Mouse (Mus musculus): ENCODE measurements at regions not wholly inside any gene's neighbourhood (a gene's known extent, or its start where the extent isn't known, plus 50 kb on each side); places are given as distances from the start of the nearest gene placed in this dataset.
"Not testable (repeated sequence)": the region's sequence is repeated elsewhere in the genome, so short reads cannot be mapped to it uniquely, and the experiment has no call there.

DNA sequence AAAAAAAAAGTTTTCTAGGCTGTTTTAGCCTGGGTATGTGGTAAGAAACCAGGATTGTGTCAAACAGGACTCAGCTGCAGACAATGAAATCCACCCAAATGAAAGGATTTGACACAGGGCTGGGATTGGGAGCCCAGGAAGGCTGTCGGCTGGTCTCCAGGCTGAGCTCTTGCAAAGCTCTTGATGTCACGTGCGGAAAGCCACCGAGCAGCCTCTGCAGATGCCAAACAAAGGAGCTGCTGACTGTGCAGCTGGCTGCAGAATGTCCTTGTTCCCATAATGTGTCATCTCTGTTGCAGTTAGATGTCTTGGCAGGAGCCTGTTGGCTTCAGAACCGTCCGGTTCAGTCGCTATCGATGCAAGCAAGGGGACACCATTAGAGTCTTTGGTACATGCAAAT is 56.1 kb downstream of the Bbs10 start:
- no peak for DNase-seq

DNA sequence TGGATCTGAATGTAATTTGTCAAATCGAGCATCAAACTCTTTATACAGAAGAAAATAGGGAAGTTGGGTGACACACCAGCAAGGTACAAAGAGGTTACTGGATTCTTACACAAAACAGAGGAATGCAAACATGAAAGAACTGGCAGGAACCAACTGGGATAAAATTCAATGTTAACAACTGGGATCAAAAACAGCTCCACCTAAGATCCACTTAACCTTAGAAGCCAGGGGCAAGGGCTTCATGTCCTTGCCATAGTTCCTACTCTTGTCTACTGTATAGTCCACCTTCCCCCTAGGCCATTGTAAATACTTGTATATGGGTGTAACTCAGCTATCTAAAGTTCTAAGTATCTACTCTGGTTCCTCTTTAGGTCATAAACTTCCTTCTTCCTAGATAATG is 59.9 kb downstream of the Bbs10 start:
- DNase-seq: not testable (repeated sequence)

DNA sequence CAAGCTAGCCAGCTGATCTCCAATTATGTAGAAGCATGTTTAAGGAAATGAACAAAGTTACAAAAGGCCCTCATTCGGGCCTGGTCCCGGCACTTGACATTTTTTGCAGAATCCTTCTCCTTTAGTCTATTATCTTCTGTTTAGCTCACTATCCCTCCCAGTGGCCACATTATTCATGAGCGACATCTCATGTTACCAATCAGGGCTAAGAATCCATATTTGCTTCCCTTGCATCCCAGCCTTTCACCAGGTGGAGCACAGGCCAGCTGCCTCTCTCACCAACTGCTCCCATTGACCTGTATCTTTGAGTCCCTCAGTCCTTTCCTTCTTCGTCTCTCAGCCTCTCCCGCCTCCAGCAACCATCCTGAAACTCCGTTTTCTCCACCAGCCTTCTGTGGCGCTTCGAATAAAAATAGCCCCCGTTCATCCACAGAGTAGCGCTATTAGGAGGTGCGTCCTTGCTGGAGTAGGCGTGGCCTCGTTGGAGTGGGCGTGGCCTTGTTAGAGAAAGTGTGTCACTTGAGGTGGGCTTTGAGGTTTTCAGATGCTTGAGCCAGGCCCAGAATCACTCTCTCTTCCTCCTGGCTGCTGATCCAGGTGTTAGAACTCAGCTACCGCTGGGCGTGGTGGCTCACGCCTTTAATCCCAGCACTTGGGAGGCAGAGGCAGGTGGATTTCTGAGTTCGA is 63.4 kb downstream of the Bbs10 start:
- DNase-seq: no peak

DNA sequence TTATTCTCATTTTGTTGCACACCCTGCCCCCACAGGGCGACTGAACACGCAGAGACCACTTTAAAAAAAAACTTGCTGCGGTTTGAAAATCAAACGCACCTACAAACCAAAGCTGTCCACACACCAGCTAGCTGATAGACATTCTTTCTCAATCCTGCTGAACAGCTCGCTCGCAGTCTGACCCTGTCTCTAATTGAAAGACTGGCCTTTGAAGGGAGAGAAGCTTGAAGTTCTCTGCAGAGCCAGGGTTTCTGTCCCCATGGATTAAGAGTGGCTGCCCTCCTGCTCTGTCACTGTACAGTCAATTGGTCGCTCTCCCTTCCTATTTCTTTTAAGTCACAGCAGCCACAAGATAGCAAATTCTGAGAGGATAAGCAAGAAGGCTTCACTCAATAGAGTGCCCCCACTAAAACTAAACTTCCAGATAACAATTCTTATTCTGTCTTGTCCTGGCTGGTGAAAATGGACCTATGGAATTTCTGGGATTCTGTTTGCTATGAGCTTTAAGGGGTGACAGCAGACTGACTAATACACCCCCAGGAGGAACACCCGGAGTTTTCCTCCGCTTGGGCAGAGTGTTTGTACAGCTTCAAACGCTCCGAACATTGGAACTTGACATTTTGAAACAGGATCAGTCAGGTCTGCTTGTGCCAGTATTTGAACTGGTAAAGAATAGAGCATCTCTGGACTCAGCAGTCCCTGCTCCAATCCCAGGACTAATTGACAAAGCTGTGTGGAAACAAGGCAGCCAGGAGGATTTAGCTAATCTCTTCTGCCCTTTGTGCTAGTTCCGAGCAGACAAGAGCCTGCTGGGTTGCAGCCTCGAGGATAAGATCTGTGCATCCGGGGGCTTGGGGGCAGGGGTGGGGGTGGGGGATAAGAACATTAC is 65.5 kb downstream of the Bbs10 start:
- DNase-seq: no peak

DNA sequence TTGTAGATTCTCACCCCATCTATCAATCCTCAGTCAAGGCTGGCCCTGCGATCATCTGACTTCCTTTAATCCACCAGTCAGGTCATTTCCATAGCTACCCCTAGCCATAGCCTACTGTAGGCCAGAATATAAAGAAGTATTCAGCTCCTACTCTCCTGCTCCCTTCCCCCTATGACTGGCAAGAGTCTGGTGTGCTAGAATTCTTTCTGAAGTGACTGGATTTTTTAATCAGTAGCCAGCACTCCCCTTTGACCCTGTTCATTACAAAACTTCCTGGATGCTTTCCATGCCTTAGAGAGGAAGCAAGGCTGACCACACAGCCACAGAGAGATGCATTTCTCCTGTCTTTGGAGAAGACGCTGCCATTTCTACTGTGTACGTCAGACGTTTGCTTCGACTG is 66.5 kb downstream of the Bbs10 start:
- no peak for DNase-seq

DNA sequence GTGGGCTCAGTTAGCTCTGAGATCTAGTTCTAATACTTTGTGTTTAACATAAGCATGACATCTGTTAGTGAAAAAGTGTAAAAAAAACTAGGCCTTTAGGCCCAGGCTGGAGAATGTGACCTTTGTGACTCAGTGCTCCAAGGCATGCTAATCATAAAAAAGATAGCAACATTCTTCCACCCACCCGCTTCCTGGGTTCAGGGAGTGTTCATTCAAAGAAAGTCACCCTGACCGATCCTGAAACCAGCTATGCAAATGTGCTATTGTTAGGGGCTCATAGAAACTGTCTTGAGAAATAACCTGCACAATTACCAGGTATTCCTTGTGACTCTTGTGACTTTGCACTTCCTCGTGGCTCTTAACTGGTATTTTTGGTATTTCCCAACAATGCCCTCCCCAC is 70.6 kb downstream of the Bbs10 start:
- not testable (repeated sequence) for DNase-seq

DNA sequence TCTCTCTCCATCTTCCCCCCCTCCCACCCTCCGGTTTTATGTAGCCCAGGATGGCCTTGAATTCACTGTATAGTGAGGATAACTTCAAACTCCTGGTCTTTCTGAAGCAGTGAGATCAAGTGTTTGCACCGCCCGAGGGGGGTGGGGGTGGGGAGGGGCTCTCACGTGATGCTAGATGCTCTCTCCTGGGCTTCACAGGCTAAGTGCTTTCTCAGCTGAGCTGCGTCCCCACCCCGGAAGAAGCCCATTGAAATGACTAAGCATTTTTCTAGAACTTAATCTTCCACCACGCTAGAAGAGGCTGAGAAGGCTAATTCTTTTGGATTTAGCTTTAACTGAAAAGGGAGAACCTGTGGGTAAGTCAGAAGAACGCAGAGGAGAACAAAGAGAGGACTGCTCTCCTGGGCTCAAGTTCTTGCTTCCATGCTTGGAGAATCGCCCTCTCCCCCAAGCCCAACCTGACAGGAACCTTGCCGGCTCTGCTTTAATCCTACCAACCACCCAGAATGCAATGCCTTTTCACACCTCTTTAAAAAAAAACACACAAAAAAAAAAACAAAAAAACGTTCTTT is 79.7 kb downstream of the Bbs10 start:
- no peak for DNase-seq

DNA sequence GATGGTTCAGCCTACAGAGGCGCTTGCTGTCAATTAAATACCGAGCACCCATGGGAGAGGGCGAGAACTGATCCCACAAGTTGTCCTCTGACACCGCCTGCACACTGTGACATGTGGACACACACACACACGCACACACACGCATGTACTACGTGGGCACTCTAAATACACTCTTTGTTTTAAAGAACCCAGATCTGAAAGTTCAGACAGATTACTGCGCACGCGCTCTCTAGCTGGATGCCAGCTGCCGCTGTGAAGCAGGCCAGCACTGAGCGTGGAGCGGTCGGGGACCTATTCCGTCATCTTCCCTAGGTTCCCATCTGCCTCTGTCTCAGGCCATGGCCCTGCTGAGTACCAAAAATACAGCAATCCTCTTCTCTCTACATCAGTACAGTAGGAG is 83.2 kb downstream of the Bbs10 start:
- DNase-seq: peak; percentile 69

DNA sequence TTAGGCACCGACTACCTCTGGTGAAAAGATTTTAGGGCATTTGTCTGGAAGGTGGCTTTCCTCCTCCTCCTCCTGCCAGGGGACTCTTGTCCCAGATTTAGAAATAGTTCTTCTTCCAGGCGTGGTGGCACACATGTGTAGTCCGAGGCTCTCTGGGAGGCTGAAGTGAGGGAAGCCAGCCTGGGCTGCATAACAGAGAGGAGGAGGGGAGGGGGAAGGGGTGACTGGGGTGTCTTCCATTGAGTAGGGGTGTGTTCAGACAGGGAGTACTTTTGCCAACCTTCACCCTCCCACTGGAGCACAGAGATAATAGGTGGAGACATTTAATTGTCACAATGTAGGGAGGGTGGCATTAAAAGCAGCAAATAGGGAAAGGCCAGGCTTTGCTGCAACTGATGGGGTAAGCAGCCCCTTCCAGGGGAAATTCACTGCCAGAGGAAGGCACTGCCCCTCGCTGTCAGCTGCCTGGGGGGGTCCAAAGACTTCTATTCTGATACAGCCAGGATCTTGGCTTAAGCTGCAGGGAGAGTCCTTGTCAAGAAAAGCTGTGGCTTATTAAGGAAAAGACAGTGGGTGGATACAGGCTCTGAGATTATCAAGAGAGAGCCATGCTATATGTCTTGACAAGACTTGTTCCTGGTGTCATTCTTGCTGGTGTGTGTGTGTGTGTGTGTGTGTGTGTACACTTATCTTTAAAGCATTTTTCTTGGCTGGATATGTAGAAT is 83.9 kb downstream of the Bbs10 start:
- DNase-seq: peak; percentile 31

DNA sequence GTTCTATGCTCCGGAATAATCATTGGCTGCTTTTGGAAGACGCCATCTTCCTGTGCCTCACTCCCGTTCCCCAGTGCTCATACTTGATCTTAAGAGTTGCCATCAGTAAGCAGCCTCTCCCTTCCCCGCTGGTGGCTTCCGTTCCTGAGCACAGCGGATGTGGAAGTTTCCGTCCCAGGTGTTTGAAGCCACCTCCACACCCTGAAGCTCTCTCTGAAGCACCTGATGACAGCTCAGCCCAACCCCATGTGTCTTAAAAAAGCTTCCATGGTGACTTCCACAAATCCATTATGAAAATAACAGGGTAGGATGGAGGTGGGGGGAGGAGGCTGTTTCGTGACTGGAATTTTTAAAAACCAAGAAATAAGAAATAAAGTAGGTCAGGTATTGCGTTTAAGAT is 87.1 kb downstream of the Bbs10 start:
- DNase-seq: peak; percentile 46

DNA sequence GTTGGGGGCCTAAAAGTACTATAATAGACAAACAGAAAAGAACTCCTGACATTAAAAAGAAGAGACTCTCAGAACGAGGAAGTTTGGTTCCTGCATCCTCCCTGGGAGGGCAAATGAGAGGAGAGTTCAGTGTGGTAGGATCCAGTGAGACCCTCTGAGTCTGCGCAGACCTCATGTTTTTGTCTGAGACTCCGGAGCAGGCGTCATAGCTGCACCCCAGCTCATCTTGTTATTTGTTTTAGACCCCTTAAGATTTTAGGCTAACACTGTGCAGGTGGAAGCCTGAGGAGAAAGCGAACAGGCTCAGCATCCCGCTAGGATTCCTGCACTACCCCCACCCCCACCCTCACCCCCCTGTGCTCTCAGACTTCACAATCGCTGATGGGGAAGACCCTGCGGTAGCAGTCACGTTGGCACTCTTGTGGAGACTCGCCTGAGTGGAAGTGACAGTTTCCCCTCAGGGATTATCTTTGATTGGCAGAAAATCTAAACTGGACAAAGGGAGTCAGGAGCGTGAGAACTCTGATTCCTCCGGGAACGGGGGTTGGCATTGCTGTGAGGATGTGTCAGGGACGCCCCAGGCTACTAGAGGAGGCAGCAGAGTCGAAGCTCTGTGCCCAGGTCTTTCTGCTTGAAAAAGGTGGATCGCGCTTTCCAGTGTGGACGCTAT is 85.0 kb upstream of the Nap1l1 start:
- no peak for DNase-seq

DNA sequence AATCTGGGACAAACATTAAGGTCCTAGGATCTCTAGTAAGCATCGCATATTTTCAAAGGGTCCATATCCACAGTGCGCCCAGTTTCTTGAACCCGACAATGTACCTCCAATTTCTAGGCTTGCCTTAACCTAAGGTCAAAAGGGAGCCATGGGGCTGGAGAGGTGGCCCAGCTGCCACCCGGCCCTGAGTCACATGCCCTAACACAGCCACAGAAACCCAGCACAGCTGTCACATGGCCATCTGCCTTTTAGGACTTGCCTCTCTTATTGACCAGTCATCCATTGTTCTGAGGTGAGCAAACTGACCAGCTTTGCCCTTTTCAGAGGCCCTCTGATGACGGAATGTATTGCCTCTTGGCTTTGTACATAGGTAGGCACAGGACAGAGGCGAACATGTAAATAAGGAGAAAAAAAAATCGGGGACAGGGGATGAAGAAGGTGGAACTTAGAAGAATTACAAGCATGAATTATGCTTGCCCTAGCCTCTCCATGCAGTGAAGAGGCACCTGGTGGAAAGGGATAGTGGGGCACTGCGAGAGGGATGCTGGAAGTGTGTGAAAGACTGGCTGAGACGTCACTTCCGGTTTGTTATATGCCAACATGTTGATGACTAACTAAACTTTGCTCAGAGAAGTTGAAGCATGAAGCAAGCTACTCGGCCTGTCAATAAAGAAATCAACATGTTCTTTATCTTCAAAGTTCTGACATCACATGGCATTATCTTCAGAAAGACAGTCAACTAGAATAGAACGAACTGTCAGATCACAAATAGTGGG is 84.3 kb upstream of the Nap1l1 start:
- no peak for DNase-seq

DNA sequence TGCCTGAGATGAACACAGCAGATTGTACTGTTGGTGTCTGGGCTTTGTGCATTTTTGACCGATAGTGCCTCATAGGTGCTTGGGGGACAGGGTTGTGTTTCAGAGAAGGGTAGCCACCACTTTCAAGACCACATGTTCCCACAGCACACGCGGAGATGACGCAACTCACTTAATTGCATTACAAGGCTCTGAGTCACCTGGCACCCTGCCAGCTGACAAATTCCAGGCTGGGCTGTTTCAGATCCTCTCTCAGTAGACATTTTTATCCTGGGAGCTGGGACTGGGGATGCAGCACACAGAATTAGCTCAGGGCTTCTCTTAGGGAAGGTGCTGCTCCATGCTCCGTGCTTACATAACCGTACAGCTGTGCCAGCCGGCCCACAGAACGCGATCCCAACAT is 83.1 kb upstream of the Nap1l1 start:
- peak; percentile 84 for DNase-seq

DNA sequence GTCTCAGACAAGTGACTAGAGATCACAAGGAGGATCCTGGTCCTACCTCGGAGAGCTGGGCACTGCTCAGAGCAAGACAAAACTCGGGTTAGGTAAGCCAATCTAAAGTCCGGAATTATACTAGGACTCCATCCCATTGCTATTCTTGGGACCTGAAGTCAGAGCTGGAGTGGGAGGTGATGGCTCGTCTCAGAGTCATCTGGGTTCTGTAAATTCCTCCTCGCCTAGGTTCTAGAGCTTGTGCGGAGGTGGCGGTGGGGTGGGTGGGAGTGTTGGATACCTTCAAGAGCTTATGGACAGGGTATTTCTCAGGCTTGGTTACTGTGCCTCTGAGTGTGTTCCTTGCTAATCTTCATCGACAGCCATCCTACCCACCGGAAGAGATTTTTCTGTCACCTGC is 78.6 kb upstream of the Nap1l1 start:
- DNase-seq: peak; percentile 54

DNA sequence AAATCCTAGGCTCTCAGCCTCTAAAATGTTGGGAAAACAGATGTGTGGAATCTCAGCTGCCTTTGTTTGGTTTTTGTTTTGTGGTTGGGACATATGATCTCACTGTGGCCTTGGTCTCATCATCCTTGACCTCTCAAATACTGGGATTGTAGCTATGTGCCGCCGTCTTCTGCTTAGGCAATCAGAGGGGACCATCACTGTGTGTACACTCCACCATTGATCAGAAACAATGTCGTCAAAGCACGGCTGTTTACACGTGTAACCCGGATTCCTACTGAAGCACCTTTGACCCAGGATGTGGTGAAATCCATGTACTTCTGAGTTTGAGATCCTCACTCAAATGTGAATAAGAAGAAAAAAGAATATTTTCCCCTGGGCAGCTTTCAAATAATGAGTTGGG is 68.0 kb upstream of the Nap1l1 start:
- no peak for DNase-seq

DNA sequence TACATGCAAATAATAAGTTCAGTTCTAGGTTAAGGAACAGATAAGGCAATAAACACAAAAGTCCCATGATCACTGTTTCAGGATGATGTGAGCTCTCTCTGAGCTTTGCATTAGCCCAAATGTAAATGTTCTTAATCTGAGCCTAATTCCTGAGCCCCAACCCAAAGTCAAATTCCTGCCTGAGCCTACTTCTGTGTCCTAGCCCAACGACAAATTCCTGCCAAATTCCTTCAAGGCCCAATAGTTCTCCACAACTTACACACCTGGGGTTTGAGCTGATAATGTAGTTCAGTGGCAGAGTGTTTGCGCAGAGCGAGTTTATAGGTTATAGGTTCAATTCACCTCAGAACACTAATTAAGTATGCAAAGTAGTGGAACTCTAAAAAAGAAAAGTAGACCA is 64.1 kb upstream of the Nap1l1 start:
- DNase-seq: no peak

DNA sequence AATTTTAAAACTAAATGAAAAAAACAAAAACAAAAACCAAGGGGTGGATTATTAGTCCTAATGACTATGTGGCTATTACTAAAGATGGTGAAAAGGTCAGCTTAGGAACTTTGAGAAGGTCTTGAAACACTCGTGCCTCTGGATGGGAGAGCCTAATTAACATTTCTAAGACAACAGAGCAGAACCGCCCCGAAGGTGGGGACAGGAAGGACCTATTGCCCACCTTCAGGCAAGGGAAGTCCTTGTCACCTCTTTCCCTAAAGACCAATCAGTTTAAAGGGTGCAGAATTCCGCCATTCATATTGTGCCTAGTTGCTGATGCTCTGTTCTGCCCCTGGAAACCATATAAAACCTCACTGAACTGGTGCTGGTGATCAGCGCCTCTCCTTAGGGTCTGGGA is 63.5 kb upstream of the Nap1l1 start:
- DNase-seq: no peak

DNA sequence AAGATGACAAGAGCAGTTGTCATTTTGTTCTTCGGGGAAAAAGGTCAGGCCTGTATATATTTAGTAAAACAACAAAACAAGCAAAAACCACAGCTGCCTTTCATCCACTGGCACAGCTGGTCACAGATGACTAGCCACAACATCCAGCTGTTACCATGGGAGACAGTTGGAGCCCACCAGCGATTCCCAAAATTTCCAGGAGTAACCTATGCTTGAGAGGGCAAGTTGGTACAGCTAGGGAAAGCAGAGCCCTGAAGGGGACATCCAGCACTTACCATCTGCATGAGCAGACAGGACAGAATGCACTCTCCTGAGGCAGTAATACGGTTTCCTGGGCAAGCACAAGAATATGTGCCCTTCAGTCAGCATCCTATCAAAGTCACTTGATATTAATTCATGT is 62.9 kb upstream of the Nap1l1 start:
- no peak for DNase-seq

DNA sequence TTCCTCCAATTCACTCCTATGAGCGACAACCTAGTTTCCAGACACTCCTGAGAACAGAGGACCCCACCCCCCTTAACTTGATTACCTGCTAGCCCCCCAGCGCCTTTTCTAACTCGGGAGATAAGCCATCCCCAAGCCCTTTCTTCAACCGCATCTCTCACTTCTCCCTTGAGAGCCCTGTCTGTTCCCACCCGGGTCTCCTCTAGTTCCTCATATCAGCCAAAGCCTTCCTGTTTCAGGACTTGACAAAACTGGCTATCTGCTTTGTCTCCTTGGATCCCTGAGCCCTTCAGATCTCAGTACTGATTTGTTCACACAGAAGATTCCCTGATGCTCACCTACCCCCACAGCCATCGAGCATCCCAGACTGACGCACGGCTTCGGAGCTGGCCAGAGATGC is 61.5 kb upstream of the Nap1l1 start:
- no peak for DNase-seq

DNA sequence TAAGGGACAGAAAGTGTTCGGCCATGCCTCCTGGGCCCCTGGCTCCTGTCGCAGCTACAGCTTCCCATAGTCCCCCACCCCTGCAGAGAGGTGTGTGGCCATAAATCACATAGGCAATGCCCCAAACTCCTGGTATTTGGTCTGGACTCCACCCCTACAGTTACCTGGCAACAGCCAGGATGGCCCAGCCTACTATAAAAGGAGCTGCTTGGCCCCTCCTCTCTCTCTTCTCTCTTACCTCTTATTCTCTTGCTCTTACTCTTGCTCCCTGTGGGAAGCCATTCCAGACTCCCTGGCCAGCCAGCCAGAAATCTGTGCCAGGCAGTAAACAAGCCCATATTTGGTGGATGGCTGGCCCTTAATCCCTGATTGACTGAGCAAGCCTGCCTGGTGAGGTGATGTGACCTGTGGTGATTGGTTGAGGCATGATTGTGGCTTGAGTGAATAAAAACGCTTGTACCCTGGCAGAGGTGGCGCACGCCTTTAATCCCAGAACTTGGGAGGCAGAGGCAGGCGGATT is 56.4 kb upstream of the Nap1l1 start:
- no peak for DNase-seq

DNA sequence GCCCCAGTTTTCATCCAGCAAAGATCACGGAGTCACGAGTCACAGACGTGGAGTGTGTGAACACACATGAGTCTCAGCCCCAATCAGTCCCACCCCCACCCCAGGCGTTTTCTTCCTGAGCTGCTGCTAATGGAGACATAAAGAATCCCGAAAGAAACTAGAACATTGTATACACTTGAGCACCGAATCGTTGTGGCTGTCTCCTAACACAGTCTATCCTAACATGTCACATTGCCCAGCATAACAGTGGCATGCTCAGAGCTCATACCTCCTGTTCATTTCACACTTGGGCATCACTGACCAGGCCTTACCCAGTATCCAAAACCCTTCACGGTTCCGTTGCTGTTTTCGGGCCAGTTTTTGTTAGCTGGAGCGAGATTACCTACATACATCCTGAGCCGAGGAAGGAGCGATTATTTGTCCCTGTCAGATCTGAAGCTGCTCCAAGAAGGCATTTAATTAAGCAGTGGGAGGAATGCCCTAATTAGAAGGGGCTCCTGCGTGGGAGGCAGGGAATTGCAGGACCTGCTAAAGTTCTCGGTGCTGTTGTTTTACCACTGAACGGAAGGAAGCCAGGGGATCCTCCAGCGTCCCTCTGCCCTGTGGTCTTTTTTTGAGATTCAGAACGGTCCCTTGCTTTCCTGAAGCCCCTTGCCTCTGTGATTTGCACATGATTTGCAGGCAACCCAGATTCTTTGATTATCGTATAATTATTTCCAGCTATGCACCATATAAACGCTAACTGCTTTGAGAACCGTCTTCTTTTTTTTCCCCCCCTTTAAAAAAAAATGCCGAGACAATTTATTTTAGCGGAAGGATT is 53.4 kb upstream of the Nap1l1 start:
- peak; percentile 12 for DNase-seq

Measured in right cerebral cortex, postnatal 25 days (tissue).